Comparison of ENCODE assay signal across 14 mouse cellular contexts in the genomic region with DNA sequence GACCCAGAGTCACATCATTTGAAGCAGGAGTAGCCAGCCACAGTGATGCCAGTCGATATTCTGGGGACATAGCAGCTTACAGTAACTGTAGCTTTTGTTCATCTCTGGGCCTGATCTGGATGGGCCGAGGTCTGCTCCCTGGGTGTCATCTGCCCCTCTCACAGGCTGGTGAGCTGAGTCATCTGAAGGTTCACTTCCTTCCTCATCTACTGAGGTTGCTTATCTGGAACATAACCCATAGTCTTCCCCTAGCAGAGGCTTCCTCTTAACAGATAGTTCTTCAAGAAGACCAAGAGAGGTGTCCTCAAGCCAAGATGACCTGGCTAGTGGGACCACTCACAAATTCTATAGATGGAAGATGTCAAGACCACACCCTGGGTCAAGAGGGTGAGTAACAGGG.
"Had no signal": no experiment of that assay in that cellular context is flagged by ENCODE, and none has a peak within 500 bp of the region (broad histone marks: within the 10 kb centered on the region; RNA-seq: fewer than 3 reads in every experiment).

No protein-coding gene starts in this region.

- DNase-seq: kidney, adult 18-20 months; kidney, adult 9 months; kidney, postnatal 25 days; layer of hippocampus, postnatal 36 days; liver, embryonic 13.5 days; lung, adult 2 months; lung, postnatal 14 days; midbrain, embryonic 14.5 days; right cerebral cortex, adult 18-20 months; right cerebral cortex, postnatal 14 days; right cerebral cortex, postnatal 4 days; thymus, adult 2 months; thymus, postnatal 14 days; thymus, postnatal 4 days had no signal
